Mouse (Mus musculus) heart, embryonic 10.5 days (tissue): Measurements from ENCODE around the gene Letm1. TPM values are rescaled to one million over a fixed set of nuclear protein-coding genes. Genes with fewer than 3 reads are reported as not detected.

ENCODE experiments used
- DNase-seq: peaks from one replicate; pipeline ENCODE4 v3.0.0-alpha.2; 2017; ENCODE audit warnings: low spot score
- H3K27ac ChIP-seq: fragments of 300-500 bp; sonication (generic); 2 replicates; pipeline ENCODE4 v1.5.1; 2016; ENCODE audit warnings: mild to moderate bottlenecking
- H3K27me3 ChIP-seq: fragments of 300-500 bp; sonication (generic); 2 replicates; pipeline ENCODE4 v1.6.1; 2016; ENCODE audit warnings: mild to moderate bottlenecking; ENCODE audit not compliant: poor library complexity, insufficient read depth, severe bottlenecking
- H3K36me3 ChIP-seq: fragments of 300-500 bp; sonication (generic); 2 replicates; pipeline ENCODE4 v1.6.1; 2016; ENCODE audit warnings: mild to moderate bottlenecking, moderate library complexity
- H3K4me1 ChIP-seq: fragments of 300-500 bp; sonication (generic); 2 replicates; pipeline ENCODE4 v1.6.1; 2016; ENCODE audit warnings: mild to moderate bottlenecking
- H3K4me3 ChIP-seq: fragments of 300-500 bp; sonication (generic); 2 replicates; pipeline ENCODE4 v1.5.1; 2016; ENCODE audit warnings: mild to moderate bottlenecking, moderate library complexity
- H3K9me3 ChIP-seq: fragments of 300-500 bp; sonication (generic); 2 replicates; pipeline ENCODE4 v1.6.1; 2016; ENCODE audit warnings: mild to moderate bottlenecking, moderate library complexity
- WGBS: fragments of 180-500 bp; shearing (Covaris S2); methylation state at CpG from one replicate; pipeline ENCODE4 v1.1.7; 2016; 5-methylcytosine and 5-hydroxymethylcytosine counted together
- polyA plus RNA-seq: library from polyadenylated mRNA; unstranded; fragments of >200 nt; fragmentation: Nextera tagmentation; extraction: Ambion mirVana; gene quantifications from 2 replicates; pipeline ENCODE4 v1.2.1, GENCODE M21; 2016

Letm1 gene
- polyA plus RNA-seq, 1 experiment from 2014 or later, result 56.3 TPM

DNA sequence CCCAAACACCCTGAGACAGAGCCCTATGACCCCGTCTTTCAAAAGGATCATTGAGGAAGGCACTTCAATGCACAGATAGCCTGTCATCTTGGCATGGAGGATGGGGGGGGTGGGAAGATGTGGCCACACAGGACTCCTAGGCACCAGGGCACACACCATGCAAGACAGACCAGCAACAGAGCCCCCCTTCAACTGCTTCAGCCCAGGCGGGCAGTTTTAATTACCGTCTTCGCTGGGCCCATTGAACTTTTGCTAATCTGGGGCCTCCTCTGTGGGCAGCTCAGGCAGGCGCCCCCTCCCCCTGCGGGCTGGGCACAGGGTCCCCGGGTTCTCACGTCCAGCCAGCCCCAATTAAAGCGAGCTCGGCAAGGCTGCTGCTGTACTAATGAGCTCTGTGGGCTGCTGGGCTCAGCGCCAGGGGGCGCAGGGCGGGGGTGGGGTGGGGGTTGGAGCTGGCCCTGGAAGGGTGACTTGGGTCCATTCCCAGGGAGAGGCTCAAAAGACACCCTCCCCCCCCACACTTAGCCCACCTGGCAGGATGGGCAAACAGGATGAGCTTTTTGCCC lies 84.6 kb downstream of the Letm1 start:
- Histone ChIP-seq H3K4me3 (no peak overlapping the region), H3K27me3 (peaks cover 93% of the 10 kb centered on the region), H3K36me3 (no peaks in the 10 kb centered on the region), H3K9me3 (no peaks in the 10 kb centered on the region), H3K4me1 (peaks cover 72% of the 10 kb centered on the region), H3K27ac (no peak overlapping the region; the same call in 1 of the 2 replicates)
- WGBS, result 38% methylated on average over 13 of the region's 13 CpGs
- no peak for DNase-seq

DNA sequence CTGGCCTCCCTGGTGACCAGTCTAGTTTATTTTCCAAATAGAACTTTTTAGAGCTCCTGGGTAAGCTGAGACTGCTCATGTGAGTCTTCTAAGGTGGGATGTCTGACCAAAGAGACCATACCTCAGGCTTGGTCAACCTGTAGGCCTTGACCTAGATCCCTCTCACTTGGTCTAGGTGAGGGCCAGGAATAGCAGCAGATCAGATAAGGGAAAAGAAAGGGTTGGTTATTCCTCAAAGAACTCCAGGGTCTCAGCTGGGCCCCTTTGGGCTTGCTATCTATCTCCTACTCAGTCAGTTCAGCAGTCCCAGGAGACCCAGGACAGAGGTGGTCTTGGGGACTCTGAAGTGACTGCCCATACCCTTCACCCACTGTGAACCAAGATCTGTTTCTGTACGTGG lies 85.1 kb downstream of the Letm1 start:
- no peak for DNase-seq
- Histone ChIP-seq H3K4me1 (peaks cover 76% of the 10 kb centered on the region), H3K36me3 (no peaks in the 10 kb centered on the region), H3K27ac (peak overlapping the region; percentile 22; the same call in 1 of the 2 replicates), H3K4me3 (no peak overlapping the region), H3K9me3 (no peaks in the 10 kb centered on the region), H3K27me3 (peaks cover 95% of the 10 kb centered on the region)
- 48% methylated on average over 1 of the region's 1 CpGs for WGBS

DNA sequence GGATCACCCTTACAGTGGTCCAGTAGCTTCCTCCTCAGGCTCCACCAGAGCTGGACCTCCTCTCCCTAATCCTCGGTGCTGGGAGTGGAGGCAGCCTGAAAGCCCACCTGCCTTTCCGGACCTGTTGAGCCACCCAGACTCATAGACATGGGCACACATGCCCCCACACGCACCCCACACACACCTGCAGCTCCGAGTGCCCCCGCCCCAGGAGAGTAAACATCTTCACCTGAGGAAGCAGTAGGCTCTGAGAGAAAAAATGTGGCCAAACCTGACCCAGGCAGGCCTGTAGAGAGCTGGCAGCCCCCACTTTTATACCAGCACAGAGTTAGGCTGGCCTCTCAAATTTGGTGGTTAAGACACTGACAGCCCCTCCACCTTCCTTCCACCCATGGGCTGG lies 86.2 kb downstream of the Letm1 start:
- WGBS, result 62% methylated on average over 5 of the region's 5 CpGs
- H3K27me3 ChIP-seq, result peaks cover 85% of the 10 kb centered on the region

DNA sequence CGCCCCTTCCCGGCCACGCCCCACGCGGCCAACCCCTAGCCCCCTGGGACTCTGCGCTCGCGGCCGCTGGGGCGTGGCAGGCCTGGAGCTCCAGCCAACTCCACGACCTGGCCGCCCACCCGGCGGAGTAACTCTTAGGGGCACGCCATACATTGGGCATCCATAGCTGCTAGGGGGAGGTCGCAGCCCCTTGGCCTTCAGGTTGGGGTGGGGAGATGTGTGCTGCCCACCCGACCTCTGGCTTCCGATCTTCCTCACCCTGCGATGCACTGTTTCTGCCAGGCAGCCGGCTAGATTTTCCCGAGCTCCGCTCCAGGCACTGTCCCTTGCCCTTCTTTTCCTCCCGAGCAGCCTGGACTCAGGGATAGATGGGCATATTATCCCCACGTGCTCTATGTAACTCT lies 86.9 kb downstream of the Letm1 start:
- Histone ChIP-seq H3K9me3 (no peaks in the 10 kb centered on the region), H3K27ac (peak overlapping the region; percentile 92), H3K4me1 (peaks cover 67% of the 10 kb centered on the region), H3K27me3 (peaks cover 78% of the 10 kb centered on the region), H3K4me3 (peak overlapping the region; percentile 71), H3K36me3 (no peaks in the 10 kb centered on the region)
- 3% methylated on average over 24 of the region's 24 CpGs for WGBS
- no peak for DNase-seq

More for the DNA sequence above, 86.2 kb downstream of the Letm1 start:
- Histone ChIP-seq H3K4me1 (peaks cover 73% of the 10 kb centered on the region), H3K4me3 (no peak overlapping the region), H3K27ac (no peak overlapping the region), H3K9me3 (no peaks in the 10 kb centered on the region), H3K36me3 (no peaks in the 10 kb centered on the region)
- DNase-seq, result no peak

DNA sequence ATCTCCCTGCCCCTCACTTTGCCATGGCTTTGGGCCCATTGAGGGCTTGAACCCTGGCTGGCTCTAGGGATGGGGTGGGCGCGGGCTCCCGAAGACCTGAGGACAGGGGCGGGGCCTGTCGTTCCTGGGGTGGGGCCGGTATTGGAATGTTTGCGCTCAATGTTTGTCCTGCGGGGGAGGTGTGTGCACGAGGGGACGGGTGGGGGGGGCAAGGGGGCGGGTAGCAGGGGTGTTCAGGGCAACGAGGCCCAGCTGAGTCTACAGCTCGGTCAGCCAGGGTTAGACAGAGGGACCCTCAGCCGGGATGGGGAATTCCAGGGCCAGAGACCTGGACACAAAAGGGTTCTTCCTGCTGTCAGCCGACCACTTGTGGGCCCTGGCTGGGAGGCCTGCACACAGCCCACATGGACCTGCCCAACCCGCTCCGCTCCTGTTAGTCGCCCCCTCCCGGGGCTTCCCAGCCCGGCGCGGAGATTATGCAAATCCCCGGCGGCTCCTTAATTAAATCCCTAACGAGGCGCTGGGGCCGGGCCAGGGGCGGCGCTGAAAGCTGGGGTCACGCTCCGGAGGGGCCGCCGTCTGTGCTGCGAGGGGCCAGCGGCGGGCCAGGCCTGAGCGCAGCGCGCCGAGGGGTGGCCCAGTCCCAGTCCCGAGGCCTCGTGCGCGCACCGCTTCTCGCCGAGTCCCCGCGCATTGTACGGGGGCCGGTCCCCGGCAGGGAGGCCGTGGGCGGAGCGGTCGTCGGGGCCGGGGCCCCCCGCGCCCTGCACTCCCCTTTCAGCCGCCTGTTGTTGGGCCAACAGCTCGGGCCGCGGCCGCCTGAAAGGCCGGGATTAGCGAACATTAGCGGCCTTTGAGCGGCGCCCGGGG lies 87.5 kb downstream of the Letm1 start:
- Histone ChIP-seq H3K4me1 (peaks cover 65% of the 10 kb centered on the region), H3K9me3 (no peaks in the 10 kb centered on the region), H3K36me3 (no peaks in the 10 kb centered on the region), H3K4me3 (peak overlapping the region; percentile 71), H3K27ac (peak overlapping the region; percentile 92), H3K27me3 (peaks cover 77% of the 10 kb centered on the region)
- WGBS, result 1% methylated on average over 64 of the region's 71 CpGs
- no peak for DNase-seq

DNA sequence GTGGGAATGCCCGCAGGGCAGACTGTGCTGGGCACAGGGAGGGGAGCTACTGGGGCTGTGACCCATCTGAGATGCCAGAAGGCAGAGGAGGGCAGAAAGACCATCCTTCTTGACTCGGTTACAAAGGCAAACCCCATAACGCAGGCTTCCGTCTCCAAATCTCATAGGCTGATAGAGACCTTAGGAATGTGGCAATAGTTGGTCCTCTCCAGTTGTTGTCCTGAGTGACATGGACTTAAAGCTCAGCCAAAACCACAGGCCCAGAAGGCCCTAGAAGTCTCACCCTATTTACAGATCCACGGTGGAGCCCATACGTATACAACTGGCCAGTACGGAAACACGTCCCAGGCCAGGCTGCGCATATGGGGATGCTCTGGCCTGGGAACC lies 88.2 kb downstream of the Letm1 start:
- peak overlapping the region; percentile 92 for H3K27ac ChIP-seq
- 59% methylated on average over 9 of the region's 9 CpGs for WGBS
- H3K4me1 ChIP-seq, result peaks cover 65% of the 10 kb centered on the region
- H3K36me3 ChIP-seq, result no peaks in the 10 kb centered on the region
- peak overlapping the region; percentile 71; the same call in 1 of the 2 replicates for H3K4me3 ChIP-seq
- H3K9me3 ChIP-seq, result no peaks in the 10 kb centered on the region
- peaks cover 74% of the 10 kb centered on the region for H3K27me3 ChIP-seq
- DNase-seq, result no peak

DNA sequence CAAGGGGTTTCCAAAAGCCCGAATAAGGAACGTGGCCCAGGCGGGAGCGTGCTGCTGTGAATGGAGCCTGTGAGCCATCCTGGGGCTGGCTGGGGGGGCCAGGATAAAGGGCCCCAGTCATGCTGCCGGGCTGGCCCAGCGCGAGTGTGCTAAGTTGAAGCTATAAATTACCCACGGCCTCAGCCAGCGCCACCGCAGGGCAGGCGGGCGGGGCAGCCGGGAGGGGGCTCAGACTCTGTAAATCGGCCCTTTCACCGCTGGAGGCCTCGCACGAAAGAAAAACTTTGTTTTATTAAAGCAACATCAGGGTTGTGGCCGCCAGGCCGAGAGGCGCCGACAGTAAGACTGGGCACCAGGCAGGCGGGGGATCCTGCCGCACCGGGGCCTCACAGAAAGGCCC lies 90.2 kb downstream of the Letm1 start:
- no peak for DNase-seq
- Histone ChIP-seq H3K36me3 (no peaks in the 10 kb centered on the region), H3K4me1 (peaks cover 69% of the 10 kb centered on the region), H3K27me3 (peaks cover 64% of the 10 kb centered on the region), H3K27ac (peak overlapping the region; percentile 86), H3K9me3 (no peaks in the 10 kb centered on the region), H3K4me3 (peak overlapping the region; percentile 46)
- 5% methylated on average over 24 of the region's 24 CpGs for WGBS

DNA sequence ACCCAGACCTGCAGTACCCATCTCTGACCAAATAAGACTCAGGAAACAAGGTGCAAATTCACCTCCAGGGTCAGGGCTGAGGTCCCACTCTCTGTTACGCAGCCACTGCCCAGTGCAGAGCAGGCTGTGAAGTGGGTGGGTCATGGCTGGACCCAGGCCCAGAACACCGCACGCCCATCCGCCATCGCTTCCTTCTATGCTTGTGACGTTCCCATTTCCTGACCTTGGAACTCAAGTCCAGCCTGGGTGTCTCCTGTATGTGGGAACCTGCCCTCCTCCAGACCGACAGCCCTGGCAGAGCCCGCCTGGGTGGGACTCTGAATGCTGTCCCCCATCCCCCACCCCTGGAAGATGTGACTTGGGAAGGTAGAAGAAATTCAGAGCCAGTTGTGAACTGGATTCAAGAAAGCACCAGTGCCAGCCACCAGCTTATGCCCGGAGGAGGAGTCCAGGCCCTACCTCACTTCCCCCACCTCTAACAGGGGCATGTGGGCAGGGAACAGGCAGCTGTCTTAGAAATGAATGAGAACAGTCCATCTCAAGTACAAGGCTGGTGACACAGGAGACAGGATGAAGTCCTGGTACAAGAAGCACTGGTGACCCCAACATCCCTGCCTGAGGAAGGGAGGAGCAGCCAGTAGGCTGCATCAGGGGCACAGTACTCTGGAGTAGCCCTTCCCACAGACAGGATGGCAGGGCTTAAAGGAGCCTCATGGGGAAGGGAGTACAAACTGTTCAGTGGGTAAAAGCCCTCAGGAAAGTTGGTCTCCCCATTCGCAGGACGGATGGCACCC lies 92.6 kb downstream of the Letm1 start:
- 81% methylated on average over 11 of the region's 11 CpGs for WGBS
- DNase-seq, result no peak
- Histone ChIP-seq H3K27me3 (peaks cover 57% of the 10 kb centered on the region), H3K36me3 (no peaks in the 10 kb centered on the region), H3K27ac (peak overlapping the region; percentile 75), H3K4me3 (no peak overlapping the region), H3K4me1 (peaks cover 61% of the 10 kb centered on the region), H3K9me3 (no peaks in the 10 kb centered on the region)

Other genes starting within 250 kb of the Letm1 start
- gene Fam53a, start 153.2 kb downstream of the Letm1 start, polyA plus RNA-seq, result 65.4 and 67.4 TPM in 2 replicates
- 0.79 and 1.2 TPM in 2 replicates for gene Gm9903, start 152.9 kb downstream of the Letm1 start, polyA plus RNA-seq
- gene Slbp, start 130.2 kb downstream of the Letm1 start, polyA plus RNA-seq, result 173 and 225 TPM in 2 replicates
- 185 and 235 TPM in 2 replicates for gene Tacc3, start 124.7 kb downstream of the Letm1 start, polyA plus RNA-seq
- gene Tmem129, start 124.4 kb downstream of the Letm1 start, polyA plus RNA-seq, result 37.7 and 42.5 TPM in 2 replicates
- gene Fgfr3, start 61.1 kb downstream of the Letm1 start, polyA plus RNA-seq, result 5.8 and 8.6 TPM in 2 replicates
- 45.7 and 48.7 TPM in 2 replicates for gene Nsd2, start 37.9 kb upstream of the Letm1 start, polyA plus RNA-seq
- gene Nelfa, start 153.6 kb upstream of the Letm1 start, polyA plus RNA-seq, result 46.0 and 62.2 TPM in 2 replicates
- gene Gm1673, start 200.6 kb upstream of the Letm1 start, polyA plus RNA-seq, result 82.7 and 88.8 TPM in 2 replicates
- 0.39 and 0.45 TPM in 2 replicates for gene Nat8l, start 213.2 kb upstream of the Letm1 start, polyA plus RNA-seq